Mouse (Mus musculus) bone marrow macrophage, adult 2 months (primary cell): ENCODE results near the gene Katna1. TPM values are rescaled to one million over a fixed set of nuclear protein-coding genes. Genes with fewer than 3 reads are reported as not detected.

Experiments used
- H3K27ac ChIP-seq: 2 replicates; pipeline ENCODE4 v1.5.1; 2012; ENCODE audit warnings: low read depth, low read length; ENCODE audit not compliant: insufficient read depth
- H3K4me1 ChIP-seq: 2 replicates; pipeline ENCODE4 v1.6.1; 2012; ENCODE audit warnings: low read length; ENCODE audit not compliant: control insufficient read depth, insufficient read depth
- H3K4me3 ChIP-seq: 2 replicates; pipeline ENCODE4 v1.5.1; 2012; ENCODE audit warnings: mild to moderate bottlenecking, low read length, moderate library complexity; ENCODE audit not compliant: insufficient read depth
- CTCF ChIP-seq: IDR thresholded peaks from 2 replicates; pipeline ENCODE4 v1.5.1; 2012; ENCODE audit warnings: low read depth, mild to moderate bottlenecking, low read length, moderate library complexity
- POLR2A ChIP-seq: IDR thresholded peaks from 2 replicates; pipeline ENCODE4 v1.6.1; 2012; ENCODE audit warnings: mild to moderate bottlenecking, low read depth, low read length, borderline replicate concordance
- polyA plus RNA-seq: library from polyadenylated mRNA; stranded (reverse); fragments of >200 nt; gene quantifications from 2 replicates; pipeline ENCODE4 v1.2.4, GENCODE M21; 2012; ENCODE audit not compliant: missing spikeins, insufficient read depth, insufficient read length

The Katna1 gene
- polyA plus RNA-seq, 1 experiment, result 51.9 TPM

- Histone ChIP-seq H3K27ac (no peak overlapping the region), H3K4me3 (no peak overlapping the region), H3K4me1 (no peaks in the 10 kb centered on the region)
- TF ChIP-seq POLR2A (no peak), CTCF (no peak)
These were observed 76.8 kb downstream of the Katna1 start for GRCm38 (mm10) chr10:7802519-7803140.

DNA sequence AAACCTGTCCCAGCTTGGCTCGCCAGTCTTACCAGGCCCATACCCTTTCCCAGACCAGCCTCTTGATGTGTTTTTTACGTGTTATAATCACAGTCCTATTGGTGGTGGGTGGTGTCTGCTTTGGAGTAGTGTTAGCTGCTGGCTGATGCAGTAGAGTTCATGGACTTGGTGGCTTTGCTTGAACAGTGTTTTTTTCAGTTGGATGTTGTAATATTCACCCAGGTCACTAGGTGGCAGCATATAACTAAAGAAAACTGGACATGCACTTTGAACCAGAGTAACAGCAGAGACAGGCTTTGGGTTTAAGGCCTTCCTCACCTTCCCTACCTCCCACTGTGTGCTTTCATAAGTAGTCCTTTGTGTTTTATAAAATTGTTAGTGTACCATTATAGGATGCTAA, 84.1 kb downstream of the Katna1 start:
- no peak for TF ChIP-seq POLR2A
- Histone ChIP-seq H3K27ac (no peak overlapping the region), H3K4me1 (no peaks in the 10 kb centered on the region), H3K4me3 (no peak overlapping the region)

Other genes with a start within 250 kb of the Katna1 start
- 2.9 and 3.8 TPM in 2 replicates for gene Lrp11, start 136.2 kb upstream of the Katna1 start, polyA plus RNA-seq
- 7.1 and 7.6 TPM in 2 replicates for gene Nup43, start 58.5 kb upstream of the Katna1 start, polyA plus RNA-seq
- gene Pcmt1, start 44.9 kb upstream of the Katna1 start, polyA plus RNA-seq, result 44.5 and 49.0 TPM in 2 replicates
- 16.1 and 18.9 TPM in 2 replicates for gene Lats1, start 44.8 kb upstream of the Katna1 start, polyA plus RNA-seq
- gene Ginm1, start 66.8 kb downstream of the Katna1 start, polyA plus RNA-seq, result 53.7 and 61.3 TPM in 2 replicates
- 30.2 and 31.5 TPM in 2 replicates for gene Ppil4, start 66.9 kb downstream of the Katna1 start, polyA plus RNA-seq
- gene Zc3h12d, start 106.5 kb downstream of the Katna1 start, polyA plus RNA-seq, result 27.6 and 29.5 TPM in 2 replicates
- 127 and 142 TPM in 2 replicates for gene Tab2, start 230.2 kb downstream of the Katna1 start, polyA plus RNA-seq